Mouse (Mus musculus) liver, embryonic 14 days (tissue): ENCODE results near the gene 1700092M07Rik. TPM values are rescaled to one million over a fixed set of nuclear protein-coding genes. Genes with fewer than 3 reads are reported as not detected.

ENCODE experiments used
- polyA plus RNA-seq: library from polyadenylated mRNA; depleted of rRNA; stranded (reverse); fragments of >200 nt; gene quantifications from 2 replicates; pipeline ENCODE4 v1.2.3, GENCODE M21; 2012; rRNA removed

The 1700092M07Rik gene
- polyA plus RNA-seq, result 0.75 and 1.0 TPM in 2 replicates

GRCm38 (mm10) chr19:8740603-8741002, at the start of gene 1700092M07Rik:
Gene 1700092M07Rik, plus strand, starts transcription at chr19:8740718.

GRCm38 (mm10) chr19:8722907-8723573, 17.5 kb upstream of the 1700092M07Rik start, which contains the start of gene Slc3a2:
Gene Slc3a2, minus strand, starts transcription at chr19:8723369.

GRCm38 (mm10) chr19:8735389-8736159, 4.9 kb upstream of the 1700092M07Rik start, which contains the start of gene Wdr74:
Gene Wdr74, plus strand, starts transcription at chr19:8735827.

GRCm38 (mm10) chr19:8741243-8741869, 838 bp downstream of the 1700092M07Rik start, which contains the start of gene Stx5a:
Gene Stx5a, plus strand, starts transcription at chr19:8741413.

GRCm38 (mm10) chr19:8756635-8757387, 16.3 kb downstream of the 1700092M07Rik start, which contains the start of gene Nxf1:
Gene Nxf1, plus strand, starts transcription at chr19:8757073.

GRCm38 (mm10) chr19:8770567-8771270, 30.2 kb downstream of the 1700092M07Rik start, which contains the start of gene Tmem223:
Gene Tmem223, plus strand, starts transcription at chr19:8770996.

GRCm38 (mm10) chr19:8774086-8774835, 33.7 kb downstream of the 1700092M07Rik start, which contains the start of gene Tmem179b:
Gene Tmem179b, minus strand, starts transcription at chr19:8774467.

GRCm38 (mm10) chr19:8786008-8786781, 45.7 kb downstream of the 1700092M07Rik start, which contains the start of gene Taf6l:
Gene Taf6l, minus strand, starts transcription at chr19:8786417.

Other genes with a start within 250 kb of the 1700092M07Rik start
- 1.4 and 1.6 TPM in 2 replicates for gene Slc22a8, start 149.5 kb upstream of the 1700092M07Rik start, polyA plus RNA-seq
- not detected in 2 replicates for gene Slc22a6, start 122.7 kb upstream of the 1700092M07Rik start, polyA plus RNA-seq
- not detected in 2 replicates for gene Chrm1, start 76.9 kb upstream of the 1700092M07Rik start, polyA plus RNA-seq
- gene Slc3a2, start 17.3 kb upstream of the 1700092M07Rik start, polyA plus RNA-seq, result 81.8 and 84.2 TPM in 2 replicates
- gene Wdr74, start 4.9 kb upstream of the 1700092M07Rik start, polyA plus RNA-seq, result 32.2 and 39.3 TPM in 2 replicates
- 31.7 and 36.3 TPM in 2 replicates for gene Stx5a, start 695 bp downstream of the 1700092M07Rik start, polyA plus RNA-seq
- gene Nxf1, start 16.4 kb downstream of the 1700092M07Rik start, polyA plus RNA-seq, result 85.1 and 95.1 TPM in 2 replicates
- gene Tmem223, start 30.3 kb downstream of the 1700092M07Rik start, polyA plus RNA-seq, result 33.9 and 43.4 TPM in 2 replicates
- gene Tmem179b, start 33.7 kb downstream of the 1700092M07Rik start, polyA plus RNA-seq, result 51.7 and 63.6 TPM in 2 replicates
- 7.1 and 8.8 TPM in 2 replicates for gene Taf6l, start 45.7 kb downstream of the 1700092M07Rik start, polyA plus RNA-seq
- gene Polr2g, start 57.9 kb downstream of the 1700092M07Rik start, polyA plus RNA-seq, result 57.0 and 60.6 TPM in 2 replicates
- gene Zbtb3, start 61.8 kb downstream of the 1700092M07Rik start, polyA plus RNA-seq, result 0.74 and 1.0 TPM in 2 replicates
- 16.9 and 19.7 TPM in 2 replicates for gene Ttc9c, start 78.6 kb downstream of the 1700092M07Rik start, polyA plus RNA-seq
- 42.8 and 44.0 TPM in 2 replicates for gene Hnrnpul2, start 79.3 kb downstream of the 1700092M07Rik start, polyA plus RNA-seq
- gene AC129217.1, start 89.1 kb downstream of the 1700092M07Rik start, polyA plus RNA-seq, result 1.3 and 1.5 TPM in 2 replicates
- 15.4 and 21.0 TPM in 2 replicates for gene Bscl2, start 96.7 kb downstream of the 1700092M07Rik start, polyA plus RNA-seq
- gene Gng3, start 98.5 kb downstream of the 1700092M07Rik start, polyA plus RNA-seq, result 0.01 and 0.05 TPM in 2 replicates
- 0.12 TPM in 2 replicates for gene Lrrn4cl, start 110.0 kb downstream of the 1700092M07Rik start, polyA plus RNA-seq
- gene Ubxn1, start 130.8 kb downstream of the 1700092M07Rik start, polyA plus RNA-seq, result 66.5 and 70.7 TPM in 2 replicates
- gene Uqcc3, start 140.2 kb downstream of the 1700092M07Rik start, polyA plus RNA-seq, result 24.0 and 25.5 TPM in 2 replicates
- gene Lbhd1, start 143.0 kb downstream of the 1700092M07Rik start, polyA plus RNA-seq, result 3.7 and 4.3 TPM in 2 replicates
- gene Gm49403, start 143.2 kb downstream of the 1700092M07Rik start, polyA plus RNA-seq, result not detected in 2 replicates
- 56.4 and 61.7 TPM in 2 replicates for gene 1810009A15Rik, start 148.1 kb downstream of the 1700092M07Rik start, polyA plus RNA-seq
- 0.08 TPM in 1 of 2 replicates, not detected in the other for gene Gm49416, start 148.2 kb downstream of the 1700092M07Rik start, polyA plus RNA-seq
- 10.3 and 12.8 TPM in 2 replicates for gene Ints5, start 152.3 kb downstream of the 1700092M07Rik start, polyA plus RNA-seq
- gene Ganab, start 157.4 kb downstream of the 1700092M07Rik start, polyA plus RNA-seq, result 44.2 and 53.9 TPM in 2 replicates
- gene B3gat3, start 179.7 kb downstream of the 1700092M07Rik start, polyA plus RNA-seq, result 22.5 and 27.4 TPM in 2 replicates
- 1.9 and 2.8 TPM in 2 replicates for gene Rom1, start 188.6 kb downstream of the 1700092M07Rik start, polyA plus RNA-seq
- gene Eml3, start 188.8 kb downstream of the 1700092M07Rik start, polyA plus RNA-seq, result 9.7 and 11.0 TPM in 2 replicates
- gene Mta2, start 201.2 kb downstream of the 1700092M07Rik start, polyA plus RNA-seq, result 20.0 and 28.3 TPM in 2 replicates
- gene Tut1, start 213.1 kb downstream of the 1700092M07Rik start, polyA plus RNA-seq, result 9.8 and 10.6 TPM in 2 replicates
- 194 and 208 TPM in 2 replicates for gene Eef1g, start 226.3 kb downstream of the 1700092M07Rik start, polyA plus RNA-seq
- 0.90 and 1.2 TPM in 2 replicates for gene Ahnak, start 248.6 kb downstream of the 1700092M07Rik start, polyA plus RNA-seq